ENCODE assay signal across 16 mouse cellular contexts in genomic region chr1:44806368-44806767, GRCm38 (mm10).
"Had no signal": no experiment of that assay in that cellular context is flagged by ENCODE, and none has a peak within 500 bp of the region (broad histone marks: within the 10 kb centered on the region; RNA-seq: fewer than 3 reads in every experiment).

No protein-coding gene starts in this region.

- DNase-seq: retina, postnatal 1 day; right cerebral cortex, adult 18-20 months; right cerebral cortex, postnatal 14 days; right cerebral cortex, postnatal 25 days; right cerebral cortex, postnatal 4 days; spleen, adult 18-20 months; thymus, adult 18-20 months; thymus, adult 2 months; thymus, postnatal 14 days; thymus, postnatal 25 days; thymus, postnatal 36 days; thymus, postnatal 4 days had no signal

- H3K27ac ChIP-seq: neural tube, embryonic 13.5 days; neural tube, embryonic 15.5 days; stomach, embryonic 15.5 days; stomach, postnatal 0 days had no signal

- H3K4me3 ChIP-seq: neural tube, embryonic 13.5 days; neural tube, embryonic 15.5 days; stomach, embryonic 15.5 days had no signal

- H3K27me3 ChIP-seq: neural tube, embryonic 13.5 days; neural tube, embryonic 15.5 days; stomach, embryonic 15.5 days had no signal

- H3K9me3 ChIP-seq: neural tube, embryonic 13.5 days; neural tube, embryonic 15.5 days; stomach, embryonic 15.5 days had no signal

- H3K36me3 ChIP-seq: neural tube, embryonic 13.5 days; neural tube, embryonic 15.5 days; stomach, embryonic 15.5 days had no signal

- H3K4me1 ChIP-seq: neural tube, embryonic 13.5 days; neural tube, embryonic 15.5 days; stomach, embryonic 15.5 days had no signal

- H3K4me2 ChIP-seq: neural tube, embryonic 13.5 days; neural tube, embryonic 15.5 days; stomach, embryonic 15.5 days had no signal

- H3K9ac ChIP-seq: neural tube, embryonic 13.5 days; neural tube, embryonic 15.5 days; stomach, embryonic 15.5 days had no signal
